Mouse (Mus musculus) embryonic facial prominence, embryonic 13.5 days (tissue): ENCODE data around the gene Amz2. TPM values are rescaled to one million over a fixed set of nuclear protein-coding genes. Genes with fewer than 3 reads are reported as not detected.
A peak's percentile ranks its signal among the peaks of the same experiment; 100 is the strongest.

ENCODE experiments used
- ATAC-seq: fragments of 200-750 bp; cut with Nextera tagmentation; 2 replicates; pipeline ENCODE4 v1.8.0; 2017; ENCODE audit warnings: low read depth; ENCODE audit not compliant: insufficient number of reproducible peaks, insufficient read depth, low FRiP score, low TSS enrichment
- H3K27ac ChIP-seq: fragments of 300-500 bp; sonication (generic); 2 replicates; pipeline ENCODE4 v1.5.1; 2015; ENCODE audit warnings: moderate library complexity, mild to moderate bottlenecking, inconsistent platforms
- H3K27me3 ChIP-seq: fragments of 300-500 bp; sonication (generic); 2 replicates; pipeline ENCODE4 v1.6.1; 2015; ENCODE audit warnings: mild to moderate bottlenecking, inconsistent platforms
- H3K36me3 ChIP-seq: fragments of 300-500 bp; sonication (generic); 2 replicates; pipeline ENCODE4 v1.6.1; 2015; ENCODE audit warnings: mild to moderate bottlenecking, inconsistent platforms
- H3K4me1 ChIP-seq: fragments of 300-500 bp; sonication (generic); 2 replicates; pipeline ENCODE4 v1.6.1; 2015; ENCODE audit warnings: inconsistent platforms
- H3K4me2 ChIP-seq: fragments of 300-500 bp; sonication (generic); 2 replicates; pipeline ENCODE4 v1.6.1; 2015; ENCODE audit warnings: moderate library complexity, mild to moderate bottlenecking, inconsistent platforms
- H3K4me3 ChIP-seq: fragments of 300-500 bp; sonication (generic); 2 replicates; pipeline ENCODE4 v1.5.1; 2015; ENCODE audit warnings: mild to moderate bottlenecking, inconsistent platforms
- H3K9ac ChIP-seq: fragments of 300-500 bp; sonication (generic); 2 replicates; pipeline ENCODE4 v1.6.1; 2015; ENCODE audit warnings: mild to moderate bottlenecking, inconsistent platforms
- H3K9me3 ChIP-seq: fragments of 300-500 bp; sonication (generic); 2 replicates; pipeline ENCODE4 v1.6.1; 2016; ENCODE audit warnings: inconsistent platforms
- WGBS: fragments of 180-500 bp; shearing (Covaris S2); methylation state at CpG from one replicate; pipeline ENCODE4 v1.1.7; 2015; ENCODE audit warnings: mixed read lengths; 5-methylcytosine and 5-hydroxymethylcytosine counted together
- polyA plus RNA-seq: library from polyadenylated mRNA; unstranded; fragments of >200 nt; fragmentation: Nextera tagmentation; extraction: Ambion mirVana; gene quantifications from 2 replicates; pipeline ENCODE4 v1.2.1, GENCODE M21; 2015

Amz2 gene
- polyA plus RNA-seq, 1 experiment from 2014 or later = 48.4 TPM

DNA sequence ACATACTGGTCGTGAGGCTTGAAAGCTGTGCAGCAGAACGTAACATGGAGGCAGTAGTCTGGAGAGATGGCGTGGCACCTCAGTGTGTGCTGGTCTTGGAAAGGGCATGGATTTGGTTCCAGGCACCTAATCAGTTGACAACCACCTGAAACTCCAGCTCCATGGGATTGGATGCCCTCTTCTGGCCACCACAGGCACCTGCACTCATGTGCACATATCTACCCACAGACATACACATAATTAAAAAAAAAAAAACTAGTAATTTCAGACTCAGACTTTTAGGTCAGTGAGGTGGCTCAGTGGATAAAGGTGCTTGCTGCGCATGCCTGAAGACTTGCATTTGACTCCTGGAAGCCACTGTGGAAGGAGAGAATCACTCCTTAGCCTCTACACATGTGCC is 3.5 kb upstream of the Amz2 start:
- H3K4me1 ChIP-seq = peaks cover 8% of the 10 kb centered on the region
- no peak overlapping the region for H3K4me3 ChIP-seq
- no peak for ATAC-seq
- H3K27ac ChIP-seq = no peak overlapping the region
- H3K9me3 ChIP-seq = no peaks in the 10 kb centered on the region
- no peak overlapping the region for H3K9ac ChIP-seq
- peaks cover 8% of the 10 kb centered on the region for H3K27me3 ChIP-seq
- no peak overlapping the region for H3K4me2 ChIP-seq
- H3K36me3 ChIP-seq = no peaks in the 10 kb centered on the region
- 96% methylated on average over 4 of the region's 4 CpGs for WGBS

DNA sequence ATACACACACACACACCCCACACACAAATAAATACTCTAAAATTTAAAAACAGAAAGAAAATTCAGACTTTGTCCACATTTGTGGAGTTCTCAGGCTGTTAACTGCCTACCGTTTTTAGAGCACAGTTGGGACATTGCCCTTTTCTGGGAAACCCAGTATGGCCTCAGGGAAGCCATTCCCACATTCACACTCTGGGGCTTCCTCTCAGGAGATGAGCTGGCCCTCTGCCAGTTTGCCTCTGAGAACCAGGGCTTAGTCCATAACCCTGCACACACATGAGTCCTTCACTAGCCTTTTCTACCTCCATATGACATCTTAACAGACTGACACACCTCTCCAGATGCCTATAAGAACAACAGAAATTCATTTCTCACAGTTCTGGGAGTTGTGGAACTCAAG is 2.5 kb upstream of the Amz2 start:
- no peaks in the 10 kb centered on the region for H3K36me3 ChIP-seq
- H3K9me3 ChIP-seq = no peaks in the 10 kb centered on the region
- H3K4me3 ChIP-seq = no peak overlapping the region
- H3K4me2 ChIP-seq = no peak overlapping the region
- no peak overlapping the region for H3K9ac ChIP-seq
- no peak for ATAC-seq
- peaks cover 8% of the 10 kb centered on the region for H3K27me3 ChIP-seq
- 68% methylated on average over 1 of the region's 1 CpGs for WGBS
- H3K4me1 ChIP-seq = peaks cover 9% of the 10 kb centered on the region
- no peak overlapping the region for H3K27ac ChIP-seq

DNA sequence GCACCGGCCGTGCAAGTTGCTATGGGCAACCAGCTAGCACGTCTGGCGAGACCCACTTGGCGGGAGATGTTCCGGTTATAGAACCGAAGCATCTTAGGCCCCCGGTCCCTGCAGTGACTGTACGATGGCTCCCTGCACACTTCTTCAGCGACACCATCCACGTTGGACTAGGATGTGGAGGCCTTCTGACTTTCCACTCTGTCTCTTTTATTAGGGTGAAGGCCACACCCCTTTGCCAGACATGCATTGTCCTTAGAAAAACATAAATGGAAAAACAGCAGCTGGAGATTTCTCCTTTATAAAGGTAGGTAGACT is 483 bp downstream of the Amz2 start:
- Histone ChIP-seq H3K27ac (peak overlapping the region; percentile 77), H3K27me3 (no peaks in the 10 kb centered on the region), H3K4me1 (peaks cover 11% of the 10 kb centered on the region), H3K9me3 (no peaks in the 10 kb centered on the region), H3K9ac (peak overlapping the region; percentile 83), H3K4me2 (peak overlapping the region; percentile 66), H3K4me3 (peak overlapping the region; percentile 70), H3K36me3 (peaks cover 27% of the 10 kb centered on the region)
- under 1% methylated on average over 11 of the region's 11 CpGs for WGBS
- ATAC-seq = no peak

DNA sequence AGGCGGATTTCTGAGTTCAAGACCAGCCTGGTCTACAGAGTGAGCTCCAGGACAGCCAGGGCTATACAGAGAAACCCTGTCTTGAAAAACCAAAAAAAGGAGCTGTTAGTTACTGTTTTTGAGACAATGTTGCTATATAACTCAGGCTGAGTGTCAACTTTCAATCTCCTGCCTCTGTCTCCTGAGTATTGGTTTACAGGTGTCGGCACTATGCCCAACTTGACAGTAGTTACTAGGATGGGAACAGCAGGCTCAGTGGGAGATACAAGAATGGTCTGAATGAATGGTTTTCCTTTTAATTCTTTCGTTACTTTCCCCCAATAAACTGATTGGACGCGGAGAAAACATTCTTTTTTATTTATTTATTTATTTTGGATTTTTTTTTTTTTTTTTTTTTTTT is 1.6 kb downstream of the Amz2 start:
- no peak overlapping the region for H3K9ac ChIP-seq
- no peak for ATAC-seq
- H3K4me2 ChIP-seq = no peak overlapping the region
- H3K4me3 ChIP-seq = no peak overlapping the region
- no peak overlapping the region for H3K27ac ChIP-seq
- H3K36me3 ChIP-seq = peaks cover 33% of the 10 kb centered on the region
- H3K9me3 ChIP-seq = no peaks in the 10 kb centered on the region
- 93% methylated on average over 5 of the region's 5 CpGs for WGBS
- H3K27me3 ChIP-seq = no peaks in the 10 kb centered on the region
- peaks cover 15% of the 10 kb centered on the region for H3K4me1 ChIP-seq

DNA sequence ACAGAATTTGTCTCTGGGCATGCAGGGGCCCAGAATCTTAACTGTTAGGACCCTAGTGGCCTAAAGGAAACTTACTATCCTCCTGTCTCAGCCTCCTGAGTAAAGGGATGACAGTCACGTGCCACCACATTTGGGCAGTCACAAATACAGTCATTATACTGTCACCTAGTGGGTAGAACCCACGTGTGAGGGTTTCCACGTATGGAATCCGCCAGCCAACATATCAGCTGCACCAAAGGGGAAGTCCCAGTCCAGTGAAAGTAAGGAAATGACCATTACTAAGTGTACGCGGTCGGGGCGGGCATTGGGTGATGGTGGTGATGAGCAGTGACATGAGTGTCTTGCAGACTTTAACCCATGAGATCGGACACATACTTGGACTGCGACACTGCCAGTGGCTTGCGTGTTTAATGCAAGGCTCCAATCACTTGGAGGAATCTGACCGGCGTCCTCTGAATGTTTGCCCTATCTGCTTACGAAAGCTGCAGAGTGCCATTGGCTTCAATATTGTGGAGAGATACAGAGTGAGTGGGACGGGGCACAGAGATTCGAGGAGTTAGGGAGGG is 8.6 kb downstream of the Amz2 start:
- WGBS = 93% methylated on average over 16 of the region's 16 CpGs
- Histone ChIP-seq H3K27ac (no peak overlapping the region), H3K4me1 (peaks cover 8% of the 10 kb centered on the region), H3K4me3 (no peak overlapping the region), H3K4me2 (no peak overlapping the region), H3K9ac (no peak overlapping the region), H3K9me3 (no peaks in the 10 kb centered on the region), H3K36me3 (peaks cover 79% of the 10 kb centered on the region), H3K27me3 (no peaks in the 10 kb centered on the region)
- ATAC-seq = no peak

DNA sequence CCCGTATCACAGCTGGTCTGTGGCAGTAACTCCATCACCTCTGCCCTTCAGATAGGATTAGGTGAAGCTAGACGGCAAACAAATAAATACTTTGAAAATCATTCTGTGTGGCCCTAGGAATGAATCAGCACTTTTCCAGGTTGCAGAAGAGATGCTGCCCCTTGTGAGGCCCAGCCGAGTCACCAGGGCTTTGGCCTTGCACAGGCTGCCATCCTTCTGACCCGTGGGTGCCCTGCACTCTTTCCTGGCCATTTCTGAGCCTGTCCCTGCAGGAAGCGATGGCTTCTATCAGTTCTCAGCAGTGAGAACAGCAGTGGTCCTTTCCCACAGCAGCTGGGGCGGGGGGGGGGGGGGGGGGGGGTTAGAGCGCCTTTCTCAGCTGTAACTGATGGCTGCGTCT is 11.1 kb downstream of the Amz2 start:
- H3K4me1 ChIP-seq = peaks cover 16% of the 10 kb centered on the region
- H3K4me2 ChIP-seq = no peak overlapping the region
- no peak for ATAC-seq
- H3K36me3 ChIP-seq = peaks cover 56% of the 10 kb centered on the region
- no peak overlapping the region for H3K27ac ChIP-seq
- no peak overlapping the region for H3K9ac ChIP-seq
- 69% methylated on average over 7 of the region's 8 CpGs for WGBS
- H3K27me3 ChIP-seq = no peaks in the 10 kb centered on the region; the same call in 1 of the 2 replicates
- no peak overlapping the region for H3K4me3 ChIP-seq
- H3K9me3 ChIP-seq = no peaks in the 10 kb centered on the region

DNA sequence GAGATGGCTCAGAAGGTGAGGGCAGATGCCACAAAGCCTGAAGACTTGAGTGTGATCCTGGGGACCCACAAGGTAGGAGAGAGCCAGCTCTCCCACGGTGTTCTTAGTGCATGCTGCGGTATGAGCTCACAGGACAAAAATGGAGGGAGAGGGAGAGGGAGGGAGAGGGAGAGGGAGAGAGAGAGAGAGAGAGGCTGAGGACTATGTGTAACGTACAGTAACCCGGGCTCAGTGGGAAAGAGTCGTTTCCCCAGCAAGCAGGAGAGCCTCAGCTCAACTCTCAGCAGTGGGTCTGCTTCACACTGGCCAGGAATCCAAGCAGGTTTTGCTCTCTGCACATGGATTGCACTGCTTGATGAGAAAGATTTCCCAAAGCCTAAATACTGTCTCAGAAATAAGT is 13.5 kb downstream of the Amz2 start:
- Histone ChIP-seq H3K4me3 (peak overlapping the region; percentile 53; the same call in 1 of the 2 replicates), H3K36me3 (peaks cover 43% of the 10 kb centered on the region), H3K27me3 (no peaks in the 10 kb centered on the region; the same call in 1 of the 2 replicates), H3K9me3 (no peaks in the 10 kb centered on the region), H3K27ac (no peak overlapping the region), H3K9ac (no peak overlapping the region), H3K4me2 (peak overlapping the region; percentile 87), H3K4me1 (peaks cover 16% of the 10 kb centered on the region)
- 15% methylated on average over 5 of the region's 5 CpGs for WGBS
- ATAC-seq = no peak; the same call in 1 of the 2 replicates

DNA sequence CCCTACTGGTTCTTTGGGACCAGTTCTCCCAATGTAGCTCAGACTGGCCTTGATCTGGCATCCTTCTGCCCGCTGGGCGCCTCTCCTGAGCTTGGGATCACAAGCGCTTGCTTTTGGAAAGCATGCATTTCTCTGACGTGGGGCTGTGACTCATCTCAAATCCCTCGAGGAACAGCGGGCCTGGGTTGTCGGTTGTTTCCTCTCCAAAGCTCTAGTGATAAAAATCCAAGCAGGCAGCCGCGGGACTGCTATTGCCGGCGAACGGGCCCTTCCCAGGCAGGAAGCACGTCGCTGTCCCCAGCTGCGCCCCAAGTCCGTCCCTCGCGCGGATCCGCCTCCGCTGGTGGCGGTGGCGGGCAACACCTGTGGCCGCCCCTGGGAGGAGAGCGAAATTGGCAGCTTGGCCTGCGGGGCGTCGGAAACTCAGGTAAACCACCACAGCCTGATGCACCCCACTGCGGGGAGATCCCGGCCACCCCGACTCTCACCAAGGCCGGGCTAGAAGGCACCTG is 14.1 kb downstream of the Amz2 start:
- H3K36me3 ChIP-seq = peaks cover 36% of the 10 kb centered on the region
- under 1% methylated on average over 32 of the region's 32 CpGs for WGBS
- no peak for ATAC-seq
- H3K9ac ChIP-seq = peak overlapping the region; percentile 72
- no peaks in the 10 kb centered on the region; the same call in 1 of the 2 replicates for H3K27me3 ChIP-seq
- peak overlapping the region; percentile 53 for H3K4me3 ChIP-seq
- peaks cover 16% of the 10 kb centered on the region for H3K4me1 ChIP-seq
- no peak overlapping the region for H3K27ac ChIP-seq
- H3K4me2 ChIP-seq = peak overlapping the region; percentile 87
- H3K9me3 ChIP-seq = no peaks in the 10 kb centered on the region

DNA sequence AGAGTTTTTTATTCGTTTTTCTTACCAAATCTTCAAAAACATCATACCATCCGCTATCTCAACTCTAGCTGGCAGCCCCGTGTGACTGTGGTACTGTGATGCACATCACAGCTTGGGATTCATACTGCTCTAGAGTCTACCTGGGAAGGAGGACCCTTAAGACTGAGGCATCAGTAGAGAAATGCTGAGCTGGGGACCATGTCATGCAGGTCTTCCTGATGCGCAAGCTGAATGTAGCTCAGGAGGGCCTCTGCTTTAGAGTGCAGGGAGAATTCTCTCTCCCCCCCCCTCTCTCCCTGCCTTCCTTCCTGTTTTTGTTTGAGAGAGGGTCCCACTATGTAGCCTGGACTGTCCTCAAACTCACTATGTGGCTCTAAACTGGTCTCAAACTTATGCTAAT is 14.9 kb downstream of the Amz2 start:
- no peak overlapping the region for H3K27ac ChIP-seq
- ATAC-seq = no peak; the same call in 1 of the 2 replicates
- H3K9ac ChIP-seq = no peak overlapping the region
- no peaks in the 10 kb centered on the region for H3K9me3 ChIP-seq
- peak overlapping the region; percentile 87 for H3K4me2 ChIP-seq
- H3K27me3 ChIP-seq = no peaks in the 10 kb centered on the region; the same call in 1 of the 2 replicates
- WGBS = 55% methylated on average over 4 of the region's 4 CpGs
- H3K4me3 ChIP-seq = peak overlapping the region; percentile 53
- H3K4me1 ChIP-seq = peaks cover 20% of the 10 kb centered on the region
- peaks cover 28% of the 10 kb centered on the region for H3K36me3 ChIP-seq

DNA sequence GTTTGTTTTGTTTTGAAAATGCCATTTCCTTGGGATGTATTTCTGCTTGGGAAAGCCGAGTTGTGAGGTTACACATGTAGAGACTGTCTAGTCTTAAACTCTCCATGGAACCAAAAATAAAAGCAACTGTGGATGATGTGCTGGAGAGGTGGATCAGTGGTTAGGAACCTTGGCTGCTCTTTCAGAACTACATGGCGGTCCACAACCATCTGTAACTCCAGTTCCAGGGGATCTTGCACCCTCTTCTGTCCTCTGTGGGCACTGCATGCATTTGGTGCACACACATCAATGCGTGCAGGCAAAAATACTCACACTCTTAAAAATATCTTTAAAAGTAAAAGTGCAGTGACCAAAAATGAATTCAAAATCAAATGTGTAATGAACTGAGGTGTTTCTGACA is 15.4 kb downstream of the Amz2 start:
- Histone ChIP-seq H3K4me1 (peaks cover 20% of the 10 kb centered on the region), H3K4me3 (no peak overlapping the region), H3K36me3 (peaks cover 23% of the 10 kb centered on the region), H3K9ac (no peak overlapping the region), H3K27me3 (no peaks in the 10 kb centered on the region; the same call in 1 of the 2 replicates), H3K27ac (no peak overlapping the region), H3K9me3 (no peaks in the 10 kb centered on the region), H3K4me2 (no peak overlapping the region)
- WGBS = 62% methylated on average over 3 of the region's 3 CpGs
- ATAC-seq = no peak

DNA sequence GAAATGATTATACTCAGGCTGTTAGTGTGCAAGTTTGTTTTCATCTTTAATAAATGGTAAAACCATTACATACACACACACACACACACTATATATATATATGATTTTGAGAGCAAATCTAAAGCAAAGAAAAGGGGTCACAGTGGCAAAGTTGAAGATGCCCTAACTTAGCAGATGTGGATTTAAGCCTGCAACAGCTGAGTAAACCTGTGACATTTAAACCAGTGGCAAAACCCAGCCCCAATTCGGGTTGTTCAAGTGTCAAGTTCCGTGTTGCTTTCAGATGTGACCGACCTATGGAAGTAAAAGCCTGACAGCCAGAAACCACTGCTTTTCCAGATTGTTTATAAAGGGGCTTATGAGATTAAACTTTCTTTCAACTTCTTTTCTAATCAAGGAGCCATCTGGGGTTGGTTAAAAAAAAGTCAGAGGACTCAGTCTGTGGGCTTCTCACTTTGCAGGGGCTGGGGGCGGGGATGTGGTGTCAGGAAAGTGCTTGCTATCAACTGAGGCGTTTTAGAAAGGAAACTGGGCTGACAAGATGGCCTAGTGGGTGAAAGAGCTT is 16.5 kb downstream of the Amz2 start:
- peaks cover 20% of the 10 kb centered on the region for H3K4me1 ChIP-seq
- 20% methylated on average over 5 of the region's 5 CpGs for WGBS
- H3K4me3 ChIP-seq = no peak overlapping the region
- ATAC-seq = no peak
- peaks cover 12% of the 10 kb centered on the region for H3K36me3 ChIP-seq
- H3K4me2 ChIP-seq = no peak overlapping the region
- no peak overlapping the region for H3K9ac ChIP-seq
- H3K9me3 ChIP-seq = no peaks in the 10 kb centered on the region
- no peaks in the 10 kb centered on the region; the same call in 1 of the 2 replicates for H3K27me3 ChIP-seq
- H3K27ac ChIP-seq = no peak overlapping the region

DNA sequence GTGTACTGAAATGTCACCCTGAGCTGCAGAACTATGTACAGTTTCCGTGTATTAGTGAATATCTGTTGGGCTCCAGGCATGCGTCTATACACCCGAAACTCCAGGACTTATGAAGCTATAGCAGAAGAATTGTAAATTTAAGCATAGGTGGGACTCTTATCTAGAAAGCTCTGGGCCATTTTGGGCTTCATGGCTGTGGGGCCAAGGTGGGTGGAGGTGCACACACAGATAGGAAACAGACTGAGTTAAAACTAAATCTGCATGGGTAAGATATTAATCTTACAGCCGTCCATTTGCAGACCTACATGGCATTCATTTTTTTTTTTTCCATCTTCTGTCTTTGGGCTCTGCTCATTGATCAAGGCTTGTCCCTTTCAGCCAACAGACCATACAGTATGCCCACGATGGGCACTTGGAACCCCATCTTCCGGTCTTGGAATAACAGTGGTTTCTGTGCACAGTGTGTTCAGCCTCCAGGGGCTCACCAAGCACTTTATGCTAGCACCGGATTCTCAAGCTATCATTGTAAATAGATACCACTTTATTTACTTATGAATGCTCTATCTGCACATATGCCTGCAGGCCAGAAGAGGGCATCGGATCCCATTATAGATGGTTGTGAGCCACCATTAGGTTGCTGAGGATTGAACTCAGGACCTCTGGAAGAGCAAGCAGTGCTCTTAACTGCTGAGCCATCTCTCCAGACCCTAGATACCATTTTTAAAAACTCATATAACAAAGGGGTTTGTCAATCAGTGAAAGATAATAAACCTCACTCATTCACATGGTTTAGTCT is 17.9 kb downstream of the Amz2 start:
- Histone ChIP-seq H3K4me1 (peaks cover 20% of the 10 kb centered on the region), H3K9ac (no peak overlapping the region), H3K27me3 (no peaks in the 10 kb centered on the region; the same call in 1 of the 2 replicates), H3K4me3 (no peak overlapping the region), H3K9me3 (no peaks in the 10 kb centered on the region), H3K36me3 (no peaks in the 10 kb centered on the region), H3K4me2 (no peak overlapping the region), H3K27ac (no peak overlapping the region)
- ATAC-seq = no peak
- 88% methylated on average over 8 of the region's 8 CpGs for whole genome bisulfite sequencing
